Mouse (Mus musculus): ENCODE data around the gene Lrrc8b. TPM values are rescaled to one million over a fixed set of nuclear protein-coding genes. Genes with fewer than 3 reads are reported as not detected.

The Lrrc8b gene
- polyA plus RNA-seq, 1 experiment = 31.1 TPM

DNA sequence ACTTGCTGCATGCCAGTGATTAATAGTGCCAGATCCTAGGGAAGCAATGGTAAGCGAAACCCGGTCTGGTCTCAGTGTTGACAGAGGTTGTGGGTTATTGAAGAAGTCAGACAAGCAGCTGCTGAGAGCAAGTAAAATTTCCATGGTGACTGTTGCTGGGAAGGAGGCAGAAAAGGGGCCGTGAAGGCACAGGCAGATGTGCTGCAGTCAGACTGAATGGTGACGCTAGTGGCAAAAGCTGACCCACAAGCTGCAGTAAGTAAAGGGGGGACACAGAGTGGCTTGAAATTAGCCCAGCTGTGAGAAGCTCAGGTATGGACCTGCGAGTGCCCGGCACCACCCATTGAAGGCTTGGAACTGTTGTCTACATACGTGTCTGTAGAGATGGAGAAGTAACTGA lies 11.8 kb downstream of the Lrrc8b start:
- DNase-seq (ENCODE audit: low read depth) = no peak
- TF ChIP-seq POLR2A (IDR thresholded peaks at IDR 0.05; ENCODE audit: borderline replicate concordance, extremely low read depth, insufficient read depth, insufficient read length, poor library complexity, severe bottlenecking) (no peak), CTCF (IDR thresholded peaks at IDR 0.05; ENCODE audit: borderline replicate concordance, extremely low read depth, insufficient read depth, insufficient read length) (no peak)

DNA sequence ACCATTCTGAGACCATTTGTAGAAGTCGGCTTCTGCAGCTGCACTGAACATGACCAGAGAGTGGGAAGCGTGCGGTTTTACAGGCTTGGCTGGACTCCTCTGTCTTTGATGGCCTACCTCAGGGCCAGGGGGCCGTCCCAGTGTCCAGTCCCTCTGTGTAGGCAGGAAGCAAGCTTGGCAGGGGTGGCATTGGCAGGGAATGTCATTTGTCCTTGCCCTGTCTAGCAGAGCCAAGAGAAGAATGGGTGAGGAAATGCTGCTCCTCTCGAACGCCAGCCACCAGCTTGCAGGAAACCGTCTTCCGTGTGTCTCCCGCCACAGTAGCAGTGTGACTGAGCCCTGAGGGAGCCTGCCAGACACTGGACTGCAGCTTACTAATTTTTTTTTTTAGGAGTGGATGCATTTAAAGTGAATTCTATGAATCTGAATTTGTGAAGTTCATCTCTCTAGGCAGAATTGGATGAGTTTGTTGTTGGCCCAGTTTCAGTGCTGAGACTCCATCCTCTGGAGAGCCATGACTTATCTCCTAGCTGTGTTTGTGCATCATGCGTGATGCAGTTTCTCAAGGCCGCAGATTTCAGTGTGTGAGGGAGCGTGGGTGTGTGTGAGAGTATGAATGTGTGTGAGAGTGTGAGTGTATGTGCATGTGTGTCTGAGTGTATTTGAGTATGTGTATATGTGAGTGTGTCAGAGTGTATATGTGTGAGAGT lies 12.8 kb downstream of the Lrrc8b start:
- TF ChIP-seq POLR2A (IDR thresholded peaks at IDR 0.05; ENCODE audit: borderline replicate concordance, extremely low read depth, insufficient read depth, insufficient read length, poor library complexity, severe bottlenecking) (no peak), CTCF (IDR thresholded peaks at IDR 0.05; ENCODE audit: borderline replicate concordance, extremely low read depth, insufficient read depth, insufficient read length) (no peak)
- no peak for DNase-seq (ENCODE audit: low read depth)

DNA sequence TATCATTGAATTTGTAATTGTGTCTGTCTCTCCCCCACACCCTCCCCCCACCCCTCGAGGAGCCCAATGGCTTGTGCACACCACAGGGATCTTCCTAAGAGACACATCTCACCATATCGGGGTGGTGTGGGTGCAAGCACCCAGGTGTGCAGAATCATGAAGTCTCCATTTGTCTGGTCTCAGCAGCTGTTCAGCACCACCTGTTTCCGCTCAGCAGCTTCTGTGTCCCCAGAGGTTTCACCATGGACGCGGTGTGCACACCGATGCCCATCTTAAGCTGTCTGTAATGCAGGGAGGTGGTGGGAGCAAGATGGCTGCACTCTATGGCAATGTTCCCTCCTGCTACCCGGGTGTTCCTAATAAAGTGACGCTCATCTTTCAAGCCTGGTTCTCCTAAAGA lies 14.6 kb downstream of the Lrrc8b start:
- TF ChIP-seq CTCF (IDR thresholded peaks at IDR 0.05; ENCODE audit: borderline replicate concordance, extremely low read depth, insufficient read depth, insufficient read length) (no peak), POLR2A (IDR thresholded peaks at IDR 0.05; ENCODE audit: borderline replicate concordance, extremely low read depth, insufficient read depth, insufficient read length, poor library complexity, severe bottlenecking) (no peak)
- DNase-seq (ENCODE audit: low read depth) = no peak

DNA sequence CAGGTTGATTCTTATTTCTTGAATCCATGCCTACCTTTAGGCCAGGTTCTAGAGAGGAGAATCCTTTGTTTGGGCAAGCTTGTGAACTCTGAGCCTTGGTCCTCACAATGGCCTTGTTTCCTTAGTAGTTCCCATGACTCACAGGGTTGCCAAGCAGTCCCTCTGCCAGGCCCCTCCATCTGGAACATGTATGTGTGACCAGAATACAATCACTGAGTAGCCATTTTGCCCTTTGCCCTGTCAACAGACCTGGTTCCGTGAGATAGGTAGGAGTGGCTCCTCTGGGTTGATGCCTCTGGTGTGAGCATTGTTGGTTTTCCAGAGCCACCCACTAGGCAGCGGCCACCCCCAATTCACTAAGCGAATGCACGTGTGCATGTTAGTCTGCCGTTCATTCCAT lies 24.0 kb downstream of the Lrrc8b start:
- TF ChIP-seq POLR2A (IDR thresholded peaks at IDR 0.05; ENCODE audit: borderline replicate concordance, extremely low read depth, insufficient read depth, insufficient read length, poor library complexity, severe bottlenecking) (no peak), CTCF (IDR thresholded peaks at IDR 0.05; ENCODE audit: borderline replicate concordance, extremely low read depth, insufficient read depth, insufficient read length) (no peak)
- DNase-seq (ENCODE audit: low read depth) = no peak

DNA sequence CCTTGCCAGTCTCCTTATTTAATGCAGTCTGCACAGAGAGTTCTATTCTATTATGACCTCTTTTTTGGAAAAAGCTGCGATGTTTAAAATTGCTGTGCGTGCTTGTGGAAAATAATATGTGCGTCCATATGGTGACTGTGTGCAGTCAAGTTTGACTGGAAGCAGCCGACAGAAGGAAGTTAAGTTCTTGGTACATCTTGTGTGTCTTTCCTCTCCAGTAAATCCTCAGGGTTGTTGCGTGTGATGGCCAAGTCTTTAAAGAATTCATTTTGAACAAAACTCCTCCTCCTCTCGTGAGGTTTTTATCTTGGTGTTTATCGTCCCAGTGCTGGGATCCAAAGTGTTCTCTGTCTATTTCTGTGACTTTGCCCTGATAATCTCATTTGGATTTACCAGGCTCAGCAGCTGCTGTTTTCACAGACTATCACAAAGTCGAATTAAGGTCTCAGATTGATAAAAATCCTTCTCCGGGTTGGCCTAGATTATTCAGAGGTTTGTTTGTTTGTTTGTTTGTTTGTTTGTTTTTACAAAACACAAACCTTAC lies 25.5 kb downstream of the Lrrc8b start:
- TF ChIP-seq POLR2A (IDR thresholded peaks at IDR 0.05; ENCODE audit: borderline replicate concordance, extremely low read depth, insufficient read depth, insufficient read length, poor library complexity, severe bottlenecking) (no peak), CTCF (IDR thresholded peaks at IDR 0.05; ENCODE audit: borderline replicate concordance, extremely low read depth, insufficient read depth, insufficient read length) (no peak)
- DNase-seq (ENCODE audit: low read depth) = no peak

DNA sequence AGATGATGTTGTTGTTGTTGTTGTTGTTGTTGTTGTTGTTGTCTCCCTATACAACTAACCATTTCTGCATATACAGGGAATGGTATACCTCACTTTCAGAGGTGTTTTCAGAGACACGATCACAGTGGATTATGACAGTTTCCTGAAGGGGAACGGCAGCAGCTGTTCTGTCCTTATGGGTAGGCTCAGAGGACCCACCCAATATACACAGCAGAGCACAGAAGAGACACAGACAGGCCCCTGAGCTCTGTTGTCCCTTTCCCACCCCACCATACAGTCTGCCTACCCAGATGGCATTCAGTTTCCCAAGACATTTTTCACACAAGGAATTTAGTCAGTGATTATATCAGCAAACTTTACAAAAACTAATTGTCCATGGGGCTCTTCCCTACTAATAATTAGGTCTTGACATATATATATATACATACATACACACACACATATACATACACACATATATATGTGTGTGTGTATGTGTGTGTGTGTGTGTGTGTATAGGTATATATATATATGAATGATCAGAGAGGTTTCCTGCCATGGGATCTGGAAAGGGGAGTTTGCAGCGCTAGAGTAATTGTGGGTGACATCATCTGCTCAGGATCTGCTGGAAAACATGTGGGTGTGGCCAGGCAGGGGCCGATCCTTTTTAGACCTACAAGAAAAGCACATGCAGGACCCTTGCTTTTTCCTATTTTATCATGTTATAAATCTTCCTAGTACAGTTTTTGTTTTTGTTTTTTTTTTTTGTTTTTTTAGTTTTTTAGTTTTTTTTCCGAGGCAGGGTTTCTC lies 26.8 kb downstream of the Lrrc8b start:
- no peak for TF ChIP-seq CTCF (IDR thresholded peaks at IDR 0.05; ENCODE audit: borderline replicate concordance, extremely low read depth, insufficient read depth, insufficient read length)
- no peak for TF ChIP-seq POLR2A (IDR thresholded peaks at IDR 0.05; ENCODE audit: borderline replicate concordance, extremely low read depth, insufficient read depth, insufficient read length, poor library complexity, severe bottlenecking)
- DNase-seq (ENCODE audit: low read depth) = no peak

DNA sequence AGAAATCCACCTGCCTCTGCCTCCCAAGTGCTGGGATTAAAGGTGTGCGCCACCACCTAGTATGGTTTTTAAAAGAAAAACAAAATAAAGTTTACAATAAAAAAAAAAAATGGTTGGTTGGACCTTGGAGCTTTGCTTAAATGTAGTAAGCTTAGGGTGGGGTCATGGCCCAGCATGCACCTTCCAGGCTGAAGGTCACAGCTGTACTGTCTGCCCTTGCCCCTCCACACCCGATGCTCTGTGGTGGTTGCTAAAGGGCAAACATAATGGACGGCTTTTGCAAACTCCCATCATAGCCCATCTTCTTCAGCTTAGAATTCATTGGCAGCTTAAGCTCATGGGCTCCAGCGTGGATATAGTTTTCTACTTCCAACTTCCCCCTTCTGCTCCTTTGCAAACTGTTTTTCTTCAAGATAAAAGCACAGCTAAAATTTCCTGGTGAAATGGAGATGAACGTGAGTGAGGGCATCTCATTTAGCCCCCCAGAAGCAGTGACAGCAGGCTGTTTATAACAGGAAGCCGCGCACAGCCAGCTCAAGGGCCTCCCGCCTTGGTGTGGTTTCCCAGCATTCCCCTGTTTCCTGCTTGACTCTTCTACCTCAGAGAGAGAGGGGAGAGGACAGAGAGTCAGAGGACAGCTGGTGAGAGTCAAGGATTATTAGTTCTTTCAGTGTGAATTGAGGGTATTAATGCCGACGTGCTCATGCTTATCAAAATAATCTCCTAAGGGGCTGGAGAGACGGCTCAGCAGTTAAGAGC lies 27.7 kb downstream of the Lrrc8b start:
- TF ChIP-seq CTCF (IDR thresholded peaks at IDR 0.05; ENCODE audit: borderline replicate concordance, extremely low read depth, insufficient read depth, insufficient read length) = no peak
- no peak for TF ChIP-seq POLR2A (IDR thresholded peaks at IDR 0.05; ENCODE audit: borderline replicate concordance, extremely low read depth, insufficient read depth, insufficient read length, poor library complexity, severe bottlenecking)
- DNase-seq (ENCODE audit: low read depth) = no peak

DNA sequence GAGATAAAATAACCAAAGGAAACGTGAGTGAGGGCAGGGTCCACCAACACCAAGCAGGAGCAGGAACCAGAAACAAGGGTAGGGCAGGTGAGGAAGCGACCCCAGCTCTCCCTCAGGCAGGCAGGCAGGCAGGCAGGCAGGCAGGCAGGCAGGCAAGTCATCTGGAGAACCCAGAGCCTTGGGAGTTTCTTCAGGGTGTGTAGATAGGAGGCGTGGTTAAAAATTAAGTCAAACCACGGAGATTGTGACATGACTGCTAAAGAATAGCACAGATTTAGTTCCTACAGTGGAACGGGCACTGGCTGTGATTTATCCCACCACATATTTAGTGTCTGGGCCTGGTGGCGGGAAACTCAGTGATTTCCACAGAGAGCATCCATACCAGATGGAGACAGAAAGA lies 30.1 kb downstream of the Lrrc8b start:
- DNase-seq (ENCODE audit: low read depth) = no peak
- TF ChIP-seq POLR2A (IDR thresholded peaks at IDR 0.05; ENCODE audit: borderline replicate concordance, extremely low read depth, insufficient read depth, insufficient read length, poor library complexity, severe bottlenecking) = no peak
- no peak for TF ChIP-seq CTCF (IDR thresholded peaks at IDR 0.05; ENCODE audit: borderline replicate concordance, extremely low read depth, insufficient read depth, insufficient read length)

DNA sequence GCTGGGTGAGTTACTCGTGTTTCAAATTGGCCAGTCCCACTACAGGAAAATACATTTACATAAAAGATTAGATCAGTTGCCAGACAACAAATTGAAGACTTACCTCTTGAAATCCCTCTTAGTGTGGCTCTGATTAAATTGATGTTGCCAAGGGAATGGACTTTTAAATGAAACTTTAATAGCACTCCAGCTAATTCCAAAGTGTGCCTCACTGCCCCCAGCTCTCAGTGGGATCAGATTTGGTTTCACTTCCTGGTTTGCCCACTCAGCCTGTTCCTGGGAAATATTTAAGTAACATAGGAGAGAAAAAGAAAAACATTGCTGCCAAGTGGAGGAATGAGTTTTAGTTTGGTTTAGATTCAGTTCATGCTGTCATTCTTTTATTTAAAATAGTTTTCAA lies 38.5 kb downstream of the Lrrc8b start:
- DNase-seq (ENCODE audit: low read depth) = peak; percentile 22
- no peak for TF ChIP-seq POLR2A (IDR thresholded peaks at IDR 0.05; ENCODE audit: borderline replicate concordance, extremely low read depth, insufficient read depth, insufficient read length, poor library complexity, severe bottlenecking)
- TF ChIP-seq CTCF (IDR thresholded peaks at IDR 0.05; ENCODE audit: borderline replicate concordance, extremely low read depth, insufficient read depth, insufficient read length) = no peak

DNA sequence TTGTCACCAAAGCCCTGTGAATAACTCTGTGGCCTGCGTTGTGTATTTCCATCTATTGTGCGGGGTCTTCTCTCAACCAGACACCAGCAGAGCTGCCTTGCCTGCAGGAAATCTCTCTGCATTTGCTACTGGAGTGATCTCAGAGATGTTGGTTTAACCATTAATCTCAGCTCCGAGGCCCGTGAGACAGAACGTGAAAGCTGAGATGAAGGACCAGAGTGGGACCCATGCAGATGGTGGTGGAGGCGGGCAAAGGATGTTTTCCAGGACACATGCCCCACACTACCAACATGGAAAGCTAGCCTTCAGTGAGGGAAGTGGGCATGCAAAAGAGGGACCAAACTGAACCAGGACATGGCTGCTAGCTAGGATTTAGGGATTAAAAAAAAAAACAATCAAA lies 43.5 kb downstream of the Lrrc8b start:
- TF ChIP-seq CTCF (IDR thresholded peaks at IDR 0.05; ENCODE audit: borderline replicate concordance, extremely low read depth, insufficient read depth, insufficient read length) = no peak
- TF ChIP-seq POLR2A (IDR thresholded peaks at IDR 0.05; ENCODE audit: borderline replicate concordance, extremely low read depth, insufficient read depth, insufficient read length, poor library complexity, severe bottlenecking) = no peak
- DNase-seq (ENCODE audit: low read depth) = no peak

DNA sequence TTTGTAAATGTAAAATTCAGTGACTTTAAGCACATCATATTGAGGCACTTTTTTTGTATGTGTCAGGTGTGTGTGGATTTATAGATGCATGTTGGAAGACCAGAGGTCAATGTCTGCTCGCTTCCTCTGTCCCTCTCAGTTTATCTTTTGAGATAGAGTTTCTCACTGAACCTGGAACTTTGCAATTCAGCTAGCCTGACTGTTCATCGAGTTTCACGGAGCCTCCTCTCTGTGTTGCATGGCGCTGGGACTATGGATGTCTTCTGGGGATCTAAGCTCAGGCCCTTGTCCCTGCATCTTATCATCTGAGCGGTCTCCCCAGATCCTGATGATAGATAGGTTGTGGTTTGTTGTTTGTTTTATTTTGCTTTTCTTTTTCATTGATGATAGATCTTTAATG lies 45.0 kb downstream of the Lrrc8b start:
- TF ChIP-seq POLR2A (IDR thresholded peaks at IDR 0.05; ENCODE audit: borderline replicate concordance, extremely low read depth, insufficient read depth, insufficient read length, poor library complexity, severe bottlenecking) (no peak), CTCF (IDR thresholded peaks at IDR 0.05; ENCODE audit: borderline replicate concordance, extremely low read depth, insufficient read depth, insufficient read length) (no peak)
- no peak for DNase-seq (ENCODE audit: low read depth)
